Mouse (Mus musculus): ENCODE measurements around the gene Ifitm6. TPM values are rescaled to one million over a fixed set of nuclear protein-coding genes. Genes with fewer than 3 reads are reported as not detected.
"Not testable (repeated sequence)": the region's sequence is repeated elsewhere in the genome, so short reads cannot be mapped to it uniquely, and the experiment has no call there.

Gene Ifitm6
- polyA plus RNA-seq, 1 experiment = 5.9 TPM

- 60% methylated on average over 4 of the region's 4 CpGs for WGBS
- no peaks in the 10 kb centered on the region for H3K27me3 ChIP-seq (ENCODE audit: control insufficient read depth, insufficient read depth, low read length)
- no peak overlapping the region for H3K27ac ChIP-seq (ENCODE audit: control insufficient read depth, insufficient read depth, low read length)
- TF ChIP-seq POLR2A (IDR thresholded peaks at IDR 0.05; ENCODE audit: control insufficient read depth, extremely low read depth, insufficient read depth, low read length, poor library complexity) (no peak), CTCF (IDR thresholded peaks at IDR 0.05; ENCODE audit: borderline replicate concordance, control insufficient read depth, extremely low read depth, insufficient read depth, low read length, poor library complexity) (no peak)
- DNase-seq = no peak
- no peaks in the 10 kb centered on the region for H3K36me3 ChIP-seq (ENCODE audit: control insufficient read depth, insufficient read depth, low read length)
- peaks cover 26% of the 10 kb centered on the region for H3K4me1 ChIP-seq (replicated peaks; ENCODE audit: control insufficient read depth, insufficient read depth, low read length)
- no peak overlapping the region for H3K4me3 ChIP-seq (ENCODE audit: control insufficient read depth, insufficient read depth, low read length)
Observed at GRCm38 (mm10) chr7:141042539-141042938, 24.8 kb upstream of the Ifitm6 start.

GRCm38 (mm10) chr7:141041661-141042060 lies 23.9 kb upstream of the Ifitm6 start:
- H3K4me1 ChIP-seq (replicated peaks; ENCODE audit: control insufficient read depth, insufficient read depth, low read length) = peaks cover 21% of the 10 kb centered on the region
- H3K27me3 ChIP-seq (ENCODE audit: control insufficient read depth, insufficient read depth, low read length) = no peaks in the 10 kb centered on the region
- DNase-seq = no peak
- TF ChIP-seq CTCF (IDR thresholded peaks at IDR 0.05; ENCODE audit: borderline replicate concordance, control insufficient read depth, extremely low read depth, insufficient read depth, low read length, poor library complexity) (no peak), POLR2A (IDR thresholded peaks at IDR 0.05; ENCODE audit: control insufficient read depth, extremely low read depth, insufficient read depth, low read length, poor library complexity) (no peak)
- 20% methylated on average over 5 of the region's 5 CpGs for WGBS
- H3K4me3 ChIP-seq (ENCODE audit: control insufficient read depth, insufficient read depth, low read length) = no peak overlapping the region
- no peak overlapping the region for H3K27ac ChIP-seq (ENCODE audit: control insufficient read depth, insufficient read depth, low read length)
- no peaks in the 10 kb centered on the region for H3K36me3 ChIP-seq (ENCODE audit: control insufficient read depth, insufficient read depth, low read length)

- Histone ChIP-seq H3K4me1 (replicated peaks; ENCODE audit: control insufficient read depth, insufficient read depth, low read length) (peaks cover 21% of the 10 kb centered on the region), H3K27ac (ENCODE audit: control insufficient read depth, insufficient read depth, low read length) (no peak overlapping the region), H3K36me3 (ENCODE audit: control insufficient read depth, insufficient read depth, low read length) (no peaks in the 10 kb centered on the region), H3K27me3 (ENCODE audit: control insufficient read depth, insufficient read depth, low read length) (no peaks in the 10 kb centered on the region), H3K4me3 (ENCODE audit: control insufficient read depth, insufficient read depth, low read length) (no peak overlapping the region)
- DNase-seq = no peak
- WGBS = 78% methylated on average over 7 of the region's 9 CpGs
- TF ChIP-seq POLR2A (IDR thresholded peaks at IDR 0.05; ENCODE audit: control insufficient read depth, extremely low read depth, insufficient read depth, low read length, poor library complexity) = no peak
- no peak for TF ChIP-seq CTCF (IDR thresholded peaks at IDR 0.05; ENCODE audit: borderline replicate concordance, control insufficient read depth, extremely low read depth, insufficient read depth, low read length, poor library complexity)
Observed at GRCm38 (mm10) chr7:141040867-141041606, 23.3 kb upstream of the Ifitm6 start.

- no peak for DNase-seq
- WGBS = 89% methylated on average over 4 of the region's 4 CpGs
- peaks cover 21% of the 10 kb centered on the region for H3K4me1 ChIP-seq (replicated peaks; ENCODE audit: control insufficient read depth, insufficient read depth, low read length)
- H3K36me3 ChIP-seq (ENCODE audit: control insufficient read depth, insufficient read depth, low read length) = no peaks in the 10 kb centered on the region
- no peak overlapping the region for H3K27ac ChIP-seq (ENCODE audit: control insufficient read depth, insufficient read depth, low read length)
- no peaks in the 10 kb centered on the region for H3K27me3 ChIP-seq (ENCODE audit: control insufficient read depth, insufficient read depth, low read length)
- no peak overlapping the region for H3K4me3 ChIP-seq (ENCODE audit: control insufficient read depth, insufficient read depth, low read length)
- TF ChIP-seq CTCF (IDR thresholded peaks at IDR 0.05; ENCODE audit: borderline replicate concordance, control insufficient read depth, extremely low read depth, insufficient read depth, low read length, poor library complexity) = no peak
- TF ChIP-seq POLR2A (IDR thresholded peaks at IDR 0.05; ENCODE audit: control insufficient read depth, extremely low read depth, insufficient read depth, low read length, poor library complexity) = no peak
Observed at GRCm38 (mm10) chr7:141039386-141040107, 21.8 kb upstream of the Ifitm6 start.

- H3K36me3 ChIP-seq (ENCODE audit: control insufficient read depth, insufficient read depth, low read length) = no peaks in the 10 kb centered on the region
- TF ChIP-seq POLR2A (IDR thresholded peaks at IDR 0.05; ENCODE audit: control insufficient read depth, extremely low read depth, insufficient read depth, low read length, poor library complexity) = no peak
- no peak for TF ChIP-seq CTCF (IDR thresholded peaks at IDR 0.05; ENCODE audit: borderline replicate concordance, control insufficient read depth, extremely low read depth, insufficient read depth, low read length, poor library complexity)
- 47% methylated on average over 20 of the region's 21 CpGs for WGBS
- no peak overlapping the region for H3K27ac ChIP-seq (ENCODE audit: control insufficient read depth, insufficient read depth, low read length)
- no peak overlapping the region for H3K4me3 ChIP-seq (ENCODE audit: control insufficient read depth, insufficient read depth, low read length)
- peaks cover 21% of the 10 kb centered on the region for H3K4me1 ChIP-seq (replicated peaks; ENCODE audit: control insufficient read depth, insufficient read depth, low read length)
- no peak for DNase-seq
- no peaks in the 10 kb centered on the region for H3K27me3 ChIP-seq (ENCODE audit: control insufficient read depth, insufficient read depth, low read length)
Observed at GRCm38 (mm10) chr7:141038090-141039032, 20.6 kb upstream of the Ifitm6 start.

GRCm38 (mm10) chr7:141036624-141037023 lies 18.9 kb upstream of the Ifitm6 start:
- DNase-seq; H3K4me1 ChIP-seq (replicated peaks; ENCODE audit: control insufficient read depth, insufficient read depth, low read length); H3K4me3 ChIP-seq (ENCODE audit: control insufficient read depth, insufficient read depth, low read length); H3K27me3 ChIP-seq (ENCODE audit: control insufficient read depth, insufficient read depth, low read length); H3K36me3 ChIP-seq (ENCODE audit: control insufficient read depth, insufficient read depth, low read length); H3K27ac ChIP-seq (ENCODE audit: control insufficient read depth, insufficient read depth, low read length): not testable (repeated sequence)
- WGBS = 50% methylated on average over 1 of the region's 2 CpGs
